Mouse (Mus musculus) heart, postnatal 0 days (tissue): ENCODE data around the gene Ppil1.

Experiments used
- CTCF ChIP-seq: IDR thresholded peaks from 2 replicates; pipeline ENCODE4 v1.5.1; 2016; ENCODE audit warnings: antibody characterized with exemption, control low read depth, low read depth
- EP300 ChIP-seq: IDR thresholded peaks from 2 replicates; pipeline ENCODE4 v1.6.1; 2016; ENCODE audit warnings: antibody characterized with exemption, low read depth

- TF ChIP-seq CTCF (no peak), EP300 (no peak)
Measured at GRCm38 (mm10) chr17:29244912-29245311, 19.1 kb downstream of the Ppil1 start.
